Mouse (Mus musculus) cerebellum, postnatal 4 days (tissue): Measurements from ENCODE around the gene Hypk.
"Not testable (repeated sequence)": the region's sequence is repeated elsewhere in the genome, so short reads cannot be mapped to it uniquely, and the experiment has no call there.

Experiments
- DNase-seq, 2 experiments: peaks; one replicate each; pipeline ENCODE4 v3.0.0; 2022; ENCODE audit warnings: low spot score in 2 of 2, mixed read lengths in 1 of 2

The Hypk gene

GRCm38 (mm10) chr2:121448136-121448535, 5.0 kb upstream of the Hypk start:
- no peak for DNase-seq

GRCm38 (mm10) chr2:121448739-121449535, 4.2 kb upstream of the Hypk start, which contains the start of gene Serf2:
Serf2 (plus strand) TSS chr2:121449195.
- peak; percentile 97 to 98 for DNase-seq

GRCm38 (mm10) chr2:121449545-121450011, 3.5 kb upstream of the Hypk start:
- DNase-seq = no peak

GRCm38 (mm10) chr2:121450093-121450492, 3.0 kb upstream of the Hypk start:
- no peak for DNase-seq

- no peak for DNase-seq
Observed at GRCm38 (mm10) chr2:121452361-121452760, 729 bp upstream of the Hypk start.

GRCm38 (mm10) chr2:121453917-121454316, 827 bp downstream of the Hypk start:
- no peak for DNase-seq

- no peak for DNase-seq
Observed at GRCm38 (mm10) chr2:121455534-121455933, 2.4 kb downstream of the Hypk start.

GRCm38 (mm10) chr2:121456692-121457642, 3.9 kb downstream of the Hypk start, which contains the start of gene Serinc4:
Serinc4 (minus strand) TSS chr2:121456781.
- DNase-seq = peak; percentile 64 to 76

GRCm38 (mm10) chr2:121460071-121460470, 7.0 kb downstream of the Hypk start:
- DNase-seq = no peak

- not testable (repeated sequence) for DNase-seq
Observed at GRCm38 (mm10) chr2:121468982-121469381, 15.9 kb downstream of the Hypk start.

GRCm38 (mm10) chr2:121472783-121473182, 19.7 kb downstream of the Hypk start:
- not testable (repeated sequence) for DNase-seq

- DNase-seq = peak; percentile 38 to 66
Observed at GRCm38 (mm10) chr2:121473301-121474179, 20.4 kb downstream of the Hypk start, which contains the start of gene Mfap1b. Mfap1b (minus strand) TSS chr2:121474067.

GRCm38 (mm10) chr2:121474180-121474535, 21.1 kb downstream of the Hypk start:
- no peak for DNase-seq

- DNase-seq = not testable (repeated sequence)
Observed at GRCm38 (mm10) chr2:121475306-121475705, 22.2 kb downstream of the Hypk start.

- no peak for DNase-seq
Observed at GRCm38 (mm10) chr2:121477491-121478266, 24.6 kb downstream of the Hypk start.

- no peak for DNase-seq
Observed at GRCm38 (mm10) chr2:121480498-121480897, 27.4 kb downstream of the Hypk start.

GRCm38 (mm10) chr2:121480916-121481315, 27.8 kb downstream of the Hypk start:
- not testable (repeated sequence) for DNase-seq

- no peak for DNase-seq
Observed at GRCm38 (mm10) chr2:121483576-121483975, 30.5 kb downstream of the Hypk start.

- DNase-seq = not testable (repeated sequence)
Observed at GRCm38 (mm10) chr2:121484403-121484802, 31.3 kb downstream of the Hypk start.

GRCm38 (mm10) chr2:121501550-121501949, 48.5 kb downstream of the Hypk start:
- not testable (repeated sequence) for DNase-seq
